9 mouse cellular contexts compared by ENCODE assay signal in genomic region chr16:60538233-60538632, GRCm38 (mm10).
A peak's percentile ranks its signal among the peaks of the same experiment; 100 is the strongest.
DNase-seq lines count a peak whose midpoint lies in the region; ATAC-seq lines count a peak whose summit lies in the region.
"Had no signal": no experiment of that assay in that cellular context is flagged by ENCODE, and none has a peak within 500 bp of the region (broad histone marks: within the 10 kb centered on the region; RNA-seq: fewer than 3 reads in every experiment).

No protein-coding gene starts in this region.

- H3K9me3 ChIP-seq in embryonic facial prominence, embryonic 14.5 days (ENCODE audit: control insufficient read depth, low read length) = no peaks in the 10 kb centered on the region
- H3K9me3 ChIP-seq in neural tube, embryonic 13.5 days = no peaks in the 10 kb centered on the region
- H3K9me3 ChIP-seq: megakaryocyte, embryonic 14.5 days had no signal

- peak; percentile 32 for DNase-seq in left cerebral cortex, adult 11 months (ENCODE audit: low spot score)
- DNase-seq in left cerebral cortex, postnatal 36 days (ENCODE audit: low spot score in 2 of 2) = no peak
- DNase-seq in ZHBTc4 (ENCODE audit: low read depth, low spot score) = peak; percentile 6
- DNase-seq in embryonic facial prominence, embryonic 14.5 days (ENCODE audit: low spot score) = peak; percentile 56
- no peak for DNase-seq in urinary bladder, adult 2 months (ENCODE audit: low spot score)
- no peak for DNase-seq in urinary bladder, postnatal 4 days (ENCODE audit: low spot score in 2 of 2)
- no peak for DNase-seq in thymus, postnatal 4 days

- no peak overlapping the region for H3K9ac ChIP-seq in embryonic facial prominence, embryonic 14.5 days (ENCODE audit: low read depth, low read length)
- no peak overlapping the region for H3K9ac ChIP-seq in neural tube, embryonic 13.5 days

- no peak for ATAC-seq in embryonic facial prominence, embryonic 14.5 days (ENCODE audit: low read depth)
- peak; percentile 87; the same call in 1 of the 2 replicates for ATAC-seq in neural tube, embryonic 13.5 days (ENCODE audit: low read depth)

- no peaks in the 10 kb centered on the region for H3K4me1 ChIP-seq in embryonic facial prominence, embryonic 14.5 days (ENCODE audit: control insufficient read depth, insufficient read depth, low read length)
- no peaks in the 10 kb centered on the region for H3K4me1 ChIP-seq in neural tube, embryonic 13.5 days (replicated peaks)
- H3K4me1 ChIP-seq: megakaryocyte, embryonic 14.5 days had no signal

- H3K36me3 ChIP-seq in embryonic facial prominence, embryonic 14.5 days (ENCODE audit: control insufficient read depth, insufficient read depth, low read length) = no peaks in the 10 kb centered on the region
- no peaks in the 10 kb centered on the region for H3K36me3 ChIP-seq in neural tube, embryonic 13.5 days

- H3K4me3 ChIP-seq in embryonic facial prominence, embryonic 14.5 days (ENCODE audit: low read depth, low read length) = no peak overlapping the region
- no peak overlapping the region for H3K4me3 ChIP-seq in neural tube, embryonic 13.5 days
- H3K4me3 ChIP-seq: megakaryocyte, embryonic 14.5 days had no signal

- no peak overlapping the region for H3K27ac ChIP-seq in embryonic facial prominence, embryonic 14.5 days (replicated peaks; ENCODE audit: low read depth, low read length)
- no peak overlapping the region for H3K27ac ChIP-seq in neural tube, embryonic 13.5 days (replicated peaks)

- H3K4me2 ChIP-seq in embryonic facial prominence, embryonic 14.5 days (ENCODE audit: low read depth, low read length) = no peak overlapping the region
- H3K4me2 ChIP-seq in neural tube, embryonic 13.5 days = no peak overlapping the region

- intact Hi-C loops in left cerebral cortex, postnatal 36 days (cut with DNase I) = loop anchor here (5.0 to 10.0 kb wide), 2 partner anchors 693 to 856 kb away; no protein-coding TSS in a partner anchor

- no peaks in the 10 kb centered on the region for H3K27me3 ChIP-seq in embryonic facial prominence, embryonic 14.5 days (replicated peaks; ENCODE audit: control insufficient read depth, insufficient read depth, low read length)
- H3K27me3 ChIP-seq in neural tube, embryonic 13.5 days = no peaks in the 10 kb centered on the region
- H3K27me3 ChIP-seq: megakaryocyte, embryonic 14.5 days had no signal

Comparison
In these comparisons a context has a peak if more than half of its experiments do, and no peak if none do; other contexts are left out.
1. DNase-seq: peak in left cerebral cortex, adult 11 months (single experiment), ZHBTc4 (single experiment) and embryonic facial prominence, embryonic 14.5 days (single experiment); none in left cerebral cortex, postnatal 36 days (0 of 2), urinary bladder, adult 2 months (single experiment), urinary bladder, postnatal 4 days (0 of 2) and thymus, postnatal 4 days (single experiment).